Mouse (Mus musculus): ENCODE results near the gene Pdzd7. TPM values are rescaled to one million over a fixed set of nuclear protein-coding genes. Genes with fewer than 3 reads are reported as not detected.

Pdzd7 gene
- polyA plus RNA-seq, 1 experiment from 2014 or later, result 0.75 TPM

DNA sequence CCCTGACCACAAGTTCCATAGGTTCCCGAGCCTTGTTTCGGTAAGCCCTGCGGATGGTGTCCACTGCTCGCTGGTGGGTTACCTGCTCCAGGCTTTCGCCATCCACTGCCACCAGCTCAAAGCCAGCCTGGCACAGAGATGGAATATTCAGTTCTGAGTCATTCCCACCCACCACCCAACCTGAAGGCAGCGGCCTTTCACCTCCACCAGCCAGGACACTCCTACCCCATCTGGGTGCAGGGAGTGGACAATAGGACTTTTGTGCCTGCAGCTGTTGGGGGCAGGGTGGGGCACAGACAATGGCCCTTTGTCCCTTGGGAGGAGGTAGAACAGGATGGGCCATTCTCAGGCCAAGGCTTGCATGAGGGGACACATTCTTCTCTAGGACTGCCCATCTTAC is 17.7 kb downstream of the Pdzd7 start:
- Histone ChIP-seq H3K4me2 (replicated peaks) (no peak overlapping the region), H3K27me3 (no peaks in the 10 kb centered on the region), H3K36me3 (peaks cover 49% of the 10 kb centered on the region), H3K9ac (no peak overlapping the region), H3K9me3 (replicated peaks) (no peaks in the 10 kb centered on the region), H3K27ac (replicated peaks) (no peak overlapping the region), H3K4me1 (peaks cover 45% of the 10 kb centered on the region), H3K4me3 (replicated peaks) (no peak overlapping the region)
- ATAC-seq (ENCODE audit: insufficient number of reproducible peaks, low FRiP score, low TSS enrichment, low read depth), result no peak
- 74% methylated on average over 6 of the region's 6 CpGs for WGBS

DNA sequence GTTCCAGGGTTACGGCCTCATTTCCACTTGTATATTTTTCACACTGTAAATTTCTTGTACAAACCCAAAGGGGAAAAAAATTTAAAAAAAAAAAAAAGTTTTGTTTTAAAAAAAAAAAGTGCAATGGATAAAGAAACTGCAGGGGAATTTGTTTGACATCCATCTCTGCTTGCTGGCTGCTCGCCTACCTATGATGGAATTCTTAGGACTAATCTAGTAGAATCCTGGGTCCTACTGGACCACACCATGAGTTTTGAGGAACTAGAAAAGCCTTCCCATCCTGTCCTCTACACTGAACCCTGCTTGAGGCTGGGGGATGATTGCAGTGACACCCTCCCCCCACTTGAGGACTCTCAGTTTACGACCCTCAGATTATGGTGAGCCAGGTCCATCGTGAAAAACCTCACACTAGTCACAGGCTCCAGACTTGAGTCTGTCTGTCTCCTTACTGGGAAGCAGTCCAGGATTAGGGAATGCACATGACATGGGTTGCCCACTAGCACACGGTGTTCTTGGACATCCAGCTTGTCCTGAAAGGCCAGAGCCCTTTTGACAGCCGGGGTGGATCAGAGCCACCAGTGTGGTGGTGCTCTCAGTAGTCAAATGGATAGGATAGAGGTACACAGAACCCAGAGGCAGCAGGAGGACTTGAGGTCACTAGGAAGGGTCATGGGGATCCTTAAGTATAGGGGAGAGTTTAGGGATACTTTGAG is 18.4 kb downstream of the Pdzd7 start:
- 77% methylated on average over 6 of the region's 6 CpGs for WGBS
- Histone ChIP-seq H3K27ac (replicated peaks) (no peak overlapping the region), H3K9me3 (replicated peaks) (no peaks in the 10 kb centered on the region), H3K36me3 (peaks cover 55% of the 10 kb centered on the region), H3K9ac (no peak overlapping the region), H3K4me2 (replicated peaks) (no peak overlapping the region), H3K4me1 (peaks cover 38% of the 10 kb centered on the region), H3K4me3 (replicated peaks) (no peak overlapping the region), H3K27me3 (no peaks in the 10 kb centered on the region)
- ATAC-seq (ENCODE audit: insufficient number of reproducible peaks, low FRiP score, low TSS enrichment, low read depth), result no peak

GRCm38 (mm10) chr19:45025937-45026568 is 19.5 kb downstream of the Pdzd7 start:
- no peak for ATAC-seq (ENCODE audit: insufficient number of reproducible peaks, low FRiP score, low TSS enrichment, low read depth)
- H3K9me3 ChIP-seq (replicated peaks), result no peaks in the 10 kb centered on the region
- peaks cover 64% of the 10 kb centered on the region for H3K36me3 ChIP-seq
- H3K4me2 ChIP-seq (replicated peaks), result no peak overlapping the region
- H3K27me3 ChIP-seq, result no peaks in the 10 kb centered on the region
- no peak overlapping the region for H3K4me3 ChIP-seq (replicated peaks)
- H3K27ac ChIP-seq (replicated peaks), result no peak overlapping the region
- WGBS, result 65% methylated on average over 37 of the region's 37 CpGs
- H3K4me1 ChIP-seq, result peaks cover 39% of the 10 kb centered on the region
- H3K9ac ChIP-seq, result no peak overlapping the region

GRCm38 (mm10) chr19:45024775-45025174 is 20.7 kb downstream of the Pdzd7 start:
- no peak overlapping the region for H3K4me2 ChIP-seq (replicated peaks)
- WGBS, result 84% methylated on average over 20 of the region's 20 CpGs
- H3K36me3 ChIP-seq, result peaks cover 64% of the 10 kb centered on the region
- H3K4me1 ChIP-seq, result peaks cover 43% of the 10 kb centered on the region
- H3K9ac ChIP-seq, result no peak overlapping the region
- no peak overlapping the region for H3K4me3 ChIP-seq (replicated peaks)
- no peaks in the 10 kb centered on the region for H3K9me3 ChIP-seq (replicated peaks)
- ATAC-seq (ENCODE audit: insufficient number of reproducible peaks, low FRiP score, low TSS enrichment, low read depth), result no peak
- no peaks in the 10 kb centered on the region for H3K27me3 ChIP-seq
- no peak overlapping the region for H3K27ac ChIP-seq (replicated peaks)

DNA sequence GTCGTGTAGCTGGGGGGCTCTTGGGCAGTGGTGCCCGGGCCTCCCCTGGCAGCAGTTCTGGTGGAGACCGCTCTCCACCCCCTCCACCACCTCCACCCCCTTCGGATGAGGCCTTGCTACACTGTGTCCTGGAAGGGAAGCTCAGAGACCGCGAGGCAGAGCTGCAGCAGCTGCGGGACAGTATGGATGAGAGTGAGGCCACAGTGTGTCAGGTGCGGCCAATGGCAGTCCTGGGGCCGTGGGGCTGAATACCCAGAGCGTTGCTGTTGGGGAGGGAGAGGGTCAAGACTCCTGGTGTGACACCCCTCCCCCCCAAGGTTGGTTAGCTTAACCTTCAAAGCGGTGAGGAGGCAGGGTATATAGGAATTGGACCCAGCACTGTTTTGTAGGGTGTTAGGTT is 21.5 kb downstream of the Pdzd7 start:
- H3K9me3 ChIP-seq (replicated peaks), result no peaks in the 10 kb centered on the region
- H3K4me1 ChIP-seq, result peaks cover 51% of the 10 kb centered on the region
- WGBS, result 81% methylated on average over 11 of the region's 11 CpGs
- no peak overlapping the region for H3K4me2 ChIP-seq (replicated peaks)
- no peaks in the 10 kb centered on the region for H3K27me3 ChIP-seq
- no peak for ATAC-seq (ENCODE audit: insufficient number of reproducible peaks, low FRiP score, low TSS enrichment, low read depth)
- no peak overlapping the region for H3K4me3 ChIP-seq (replicated peaks)
- no peak overlapping the region for H3K9ac ChIP-seq
- no peak overlapping the region for H3K27ac ChIP-seq (replicated peaks)
- H3K36me3 ChIP-seq, result peaks cover 64% of the 10 kb centered on the region

DNA sequence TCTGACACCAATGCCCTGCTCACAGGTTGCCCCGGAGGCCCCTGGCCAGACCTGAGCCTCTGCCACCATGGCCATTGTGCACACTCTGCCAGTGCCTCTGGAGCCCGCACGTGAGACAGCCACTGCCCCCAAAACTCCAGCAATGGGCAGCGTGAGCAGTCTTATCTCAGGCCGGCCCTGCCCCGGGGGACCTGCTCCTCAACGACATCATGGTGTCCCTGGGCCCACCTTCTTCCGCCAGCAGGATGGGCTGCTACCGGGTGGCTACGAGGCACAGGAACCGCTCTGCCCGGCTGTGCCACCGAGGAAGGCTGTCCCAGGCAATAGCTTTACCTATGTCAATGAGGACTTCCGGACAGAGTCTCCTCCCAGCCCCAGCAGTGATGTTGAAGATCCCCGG is 24.2 kb downstream of the Pdzd7 start:
- H3K4me3 ChIP-seq (replicated peaks), result no peak overlapping the region
- 90% methylated on average over 15 of the region's 15 CpGs for WGBS
- peaks cover 45% of the 10 kb centered on the region for H3K36me3 ChIP-seq
- H3K27me3 ChIP-seq, result no peaks in the 10 kb centered on the region
- H3K9me3 ChIP-seq (replicated peaks), result no peaks in the 10 kb centered on the region
- H3K4me1 ChIP-seq, result peaks cover 58% of the 10 kb centered on the region
- no peak for ATAC-seq (ENCODE audit: insufficient number of reproducible peaks, low FRiP score, low TSS enrichment, low read depth)
- 0 out of 2 replicates have a peak overlapping the region, but pooled peaks have one; percentile 17 for H3K27ac ChIP-seq (replicated peaks)
- H3K4me2 ChIP-seq (replicated peaks), result no peak overlapping the region
- H3K9ac ChIP-seq, result no peak overlapping the region

DNA sequence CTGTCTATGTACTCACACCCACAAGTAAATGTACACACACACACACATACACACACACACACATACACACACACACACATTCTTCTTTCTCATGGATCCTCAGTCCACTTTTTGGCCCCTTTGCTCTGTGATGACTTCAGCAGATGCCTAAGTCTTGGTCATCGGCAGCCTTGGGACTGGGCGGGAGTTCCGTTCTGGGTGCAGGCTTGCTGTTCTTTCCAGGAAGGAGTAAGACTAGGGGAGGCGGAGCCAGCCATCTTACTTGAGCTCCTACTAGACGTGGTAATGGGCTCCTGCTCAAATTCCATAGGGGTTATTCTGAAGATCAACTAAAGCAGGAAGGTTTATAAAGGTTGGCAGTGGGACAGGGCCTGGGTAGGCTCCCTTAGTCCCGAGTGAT is 25.2 kb downstream of the Pdzd7 start:
- Histone ChIP-seq H3K4me1 (peaks cover 60% of the 10 kb centered on the region), H3K4me3 (replicated peaks) (peak overlapping the region; percentile 10), H3K36me3 (peaks cover 35% of the 10 kb centered on the region), H3K9ac (0 out of 2 replicates have a peak overlapping the region, but pooled peaks have one; percentile 10), H3K27me3 (no peaks in the 10 kb centered on the region), H3K4me2 (replicated peaks) (peak overlapping the region; percentile 24), H3K9me3 (replicated peaks) (no peaks in the 10 kb centered on the region), H3K27ac (replicated peaks) (peak overlapping the region; percentile 11; the same call in 1 of the 2 replicates)
- 53% methylated on average over 6 of the region's 6 CpGs for WGBS
- ATAC-seq (ENCODE audit: insufficient number of reproducible peaks, low FRiP score, low TSS enrichment, low read depth), result no peak

GRCm38 (mm10) chr19:45018351-45018831 is 27.1 kb downstream of the Pdzd7 start:
- 0% methylated on average over 13 of the region's 13 CpGs for WGBS
- H3K27ac ChIP-seq (replicated peaks), result peak overlapping the region; percentile 100
- H3K9ac ChIP-seq, result peak overlapping the region; percentile 78
- peak overlapping the region; percentile 67 for H3K4me3 ChIP-seq (replicated peaks)
- H3K4me1 ChIP-seq, result peaks cover 72% of the 10 kb centered on the region
- no peaks in the 10 kb centered on the region for H3K27me3 ChIP-seq
- no peak for ATAC-seq (ENCODE audit: insufficient number of reproducible peaks, low FRiP score, low TSS enrichment, low read depth)
- H3K36me3 ChIP-seq, result peaks cover 17% of the 10 kb centered on the region
- no peaks in the 10 kb centered on the region for H3K9me3 ChIP-seq (replicated peaks)
- peak overlapping the region; percentile 86 for H3K4me2 ChIP-seq (replicated peaks)

DNA sequence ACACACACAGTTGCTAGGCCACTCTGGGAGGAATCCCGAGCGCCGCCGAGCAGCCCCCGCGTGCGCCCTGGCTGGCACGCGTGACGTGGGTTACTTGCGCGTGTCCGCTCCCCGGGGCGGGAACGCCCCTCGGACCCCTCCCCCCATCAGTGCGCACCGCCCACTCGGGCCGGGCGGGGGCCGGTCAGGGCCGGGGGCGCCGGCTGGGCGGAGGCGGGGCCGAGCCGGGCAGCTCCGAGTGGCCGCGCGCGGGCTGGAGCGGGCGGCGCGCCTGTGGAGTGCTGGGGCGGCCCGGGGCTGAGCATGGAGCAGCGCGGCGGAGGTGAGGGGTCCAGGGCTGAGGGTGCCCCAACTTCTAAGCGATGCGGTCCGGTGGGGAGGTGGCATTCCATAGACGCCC is 27.6 kb downstream of the Pdzd7 start:
- Histone ChIP-seq H3K4me1 (peaks cover 77% of the 10 kb centered on the region), H3K27ac (replicated peaks) (peak overlapping the region; percentile 100), H3K36me3 (peaks cover 15% of the 10 kb centered on the region), H3K9me3 (replicated peaks) (no peaks in the 10 kb centered on the region), H3K27me3 (no peaks in the 10 kb centered on the region), H3K4me3 (replicated peaks) (peak overlapping the region; percentile 67), H3K9ac (peak overlapping the region; percentile 78), H3K4me2 (replicated peaks) (peak overlapping the region; percentile 86)
- ATAC-seq (ENCODE audit: insufficient number of reproducible peaks, low FRiP score, low TSS enrichment, low read depth), result peak; percentile 74
- under 1% methylated on average over 46 of the region's 48 CpGs for WGBS

- WGBS, result 0% methylated on average over 19 of the region's 27 CpGs
- ATAC-seq (ENCODE audit: insufficient number of reproducible peaks, low FRiP score, low TSS enrichment, low read depth), result peak; percentile 52
- Histone ChIP-seq H3K4me1 (peaks cover 83% of the 10 kb centered on the region), H3K4me3 (replicated peaks) (peak overlapping the region; percentile 67), H3K27ac (replicated peaks) (peak overlapping the region; percentile 100), H3K9ac (peak overlapping the region; percentile 37; the same call in 1 of the 2 replicates), H3K36me3 (peaks cover 9% of the 10 kb centered on the region), H3K4me2 (replicated peaks) (peak overlapping the region; percentile 86), H3K9me3 (replicated peaks) (no peaks in the 10 kb centered on the region), H3K27me3 (no peaks in the 10 kb centered on the region)
Observed at GRCm38 (mm10) chr19:45017216-45017771, 28.2 kb downstream of the Pdzd7 start.

All from embryonic facial prominence, embryonic 15.5 days (tissue).